14 mouse cellular contexts compared by ENCODE assay signal in the genomic region with DNA sequence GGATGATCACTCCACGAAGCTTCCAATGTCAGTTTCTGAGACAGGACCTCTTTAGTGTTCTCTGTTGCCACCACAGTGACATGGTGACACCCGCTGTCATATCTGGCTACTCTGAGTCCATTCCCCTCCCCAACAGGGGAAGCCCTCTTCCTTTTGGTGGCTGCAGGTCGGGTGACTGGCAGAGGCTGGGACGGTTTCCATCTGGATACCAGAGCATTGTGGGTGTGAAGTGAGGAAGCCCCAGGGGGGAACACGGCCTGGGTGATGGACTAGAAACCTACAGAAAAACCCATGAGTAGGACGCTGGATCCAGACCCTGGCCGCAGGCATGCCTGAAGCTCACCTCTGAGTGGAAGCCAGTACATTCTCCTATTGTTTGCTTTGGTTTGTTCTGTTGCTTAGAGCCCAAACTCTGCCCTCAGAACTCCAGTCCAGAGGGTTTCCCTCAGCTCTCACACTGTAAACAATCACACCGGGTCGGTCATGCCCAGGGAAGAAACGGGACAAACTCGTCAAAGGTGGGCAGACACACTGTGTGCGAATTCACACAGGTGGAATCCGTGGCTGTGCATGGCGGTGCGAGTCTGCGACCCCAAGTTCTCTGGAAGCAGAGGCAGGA. TPM values are rescaled to one million over a fixed set of nuclear protein-coding genes. Genes with fewer than 3 reads are reported as not detected.
"Had no signal": no experiment of that assay in that cellular context is flagged by ENCODE, and none has a peak within 500 bp of the region (broad histone marks: within the 10 kb centered on the region; RNA-seq: fewer than 3 reads in every experiment).

No protein-coding gene starts in this region.

- H3K36me3 ChIP-seq: limb, embryonic 15.5 days; neural tube, embryonic 12.5 days had no signal

- H3K9me3 ChIP-seq: limb, embryonic 15.5 days; neural tube, embryonic 12.5 days had no signal

- H3K27me3 ChIP-seq: limb, embryonic 15.5 days; neural tube, embryonic 12.5 days had no signal

- H3K27ac ChIP-seq: layer of hippocampus, adult 2 months; limb, embryonic 15.5 days; neural tube, embryonic 12.5 days had no signal

- H3K4me2 ChIP-seq: limb, embryonic 15.5 days; neural tube, embryonic 12.5 days had no signal

- H3K4me3 ChIP-seq: layer of hippocampus, adult 2 months; limb, embryonic 15.5 days; neural tube, embryonic 12.5 days had no signal

- ATAC-seq: inflammation-experienced regulatory T-cells, adult 6 months; intestine, postnatal 0 days had no signal

- DNase-seq: lung, adult 2 months; lung, postnatal 10 days; midbrain, embryonic 14.5 days; right cerebral cortex, postnatal 4 days; spleen, adult 18-20 months; thymus, adult 18-20 months; thymus, postnatal 14 days had no signal

- H3K9ac ChIP-seq: limb, embryonic 15.5 days; neural tube, embryonic 12.5 days had no signal

RNA-seq across cellular contexts. Expression of gene Alpl, which starts 23.6 kb away (rescaled TPM):
- total RNA-seq: megakaryocyte progenitor cell, adult 5-6 weeks; monocyte, adult 5-6 weeks had no signal
